Mouse (Mus musculus): ENCODE measurements around the gene Arfgap1. TPM values are rescaled to one million over a fixed set of nuclear protein-coding genes. Genes with fewer than 3 reads are reported as not detected.

Gene Arfgap1
- polyA plus RNA-seq, 1 experiment from 2014 or later, result 107 TPM

DNA sequence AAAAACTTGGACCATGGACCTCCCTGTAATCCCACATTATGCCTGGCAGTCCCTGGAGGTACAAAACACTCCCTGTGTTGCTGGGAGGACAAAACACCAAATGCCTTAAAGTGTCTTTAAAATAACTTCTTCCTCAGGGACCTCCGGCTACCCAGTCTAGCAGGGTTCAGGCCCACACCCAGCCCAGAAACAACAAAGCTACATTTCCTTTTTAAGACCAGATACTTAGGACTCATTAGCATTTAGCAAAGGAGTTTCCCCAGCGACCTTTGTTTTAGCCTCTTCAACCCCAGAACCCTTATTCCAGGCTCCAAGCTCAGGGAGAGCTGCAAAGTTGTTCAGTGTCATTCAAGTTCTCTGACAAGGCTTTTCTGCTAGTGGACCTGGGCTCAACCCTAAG lies 13.4 kb upstream of the Arfgap1 start:
- Histone ChIP-seq H3K4me1 (peaks cover 24% of the 10 kb centered on the region), H3K4me3 (peak overlapping the region; percentile 54), H3K27ac (peak overlapping the region; percentile 83), H3K4me2 (peak overlapping the region; percentile 61), H3K9ac (peak overlapping the region; percentile 50), H3K9me3 (no peaks in the 10 kb centered on the region), H3K27me3 (peaks cover 25% of the 10 kb centered on the region), H3K36me3 (no peaks in the 10 kb centered on the region)
- WGBS, result 14% methylated on average over 2 of the region's 2 CpGs
- no peak for ATAC-seq (ENCODE audit: borderline replicate concordance, extremely low read depth, low FRiP score, low TSS enrichment)

DNA sequence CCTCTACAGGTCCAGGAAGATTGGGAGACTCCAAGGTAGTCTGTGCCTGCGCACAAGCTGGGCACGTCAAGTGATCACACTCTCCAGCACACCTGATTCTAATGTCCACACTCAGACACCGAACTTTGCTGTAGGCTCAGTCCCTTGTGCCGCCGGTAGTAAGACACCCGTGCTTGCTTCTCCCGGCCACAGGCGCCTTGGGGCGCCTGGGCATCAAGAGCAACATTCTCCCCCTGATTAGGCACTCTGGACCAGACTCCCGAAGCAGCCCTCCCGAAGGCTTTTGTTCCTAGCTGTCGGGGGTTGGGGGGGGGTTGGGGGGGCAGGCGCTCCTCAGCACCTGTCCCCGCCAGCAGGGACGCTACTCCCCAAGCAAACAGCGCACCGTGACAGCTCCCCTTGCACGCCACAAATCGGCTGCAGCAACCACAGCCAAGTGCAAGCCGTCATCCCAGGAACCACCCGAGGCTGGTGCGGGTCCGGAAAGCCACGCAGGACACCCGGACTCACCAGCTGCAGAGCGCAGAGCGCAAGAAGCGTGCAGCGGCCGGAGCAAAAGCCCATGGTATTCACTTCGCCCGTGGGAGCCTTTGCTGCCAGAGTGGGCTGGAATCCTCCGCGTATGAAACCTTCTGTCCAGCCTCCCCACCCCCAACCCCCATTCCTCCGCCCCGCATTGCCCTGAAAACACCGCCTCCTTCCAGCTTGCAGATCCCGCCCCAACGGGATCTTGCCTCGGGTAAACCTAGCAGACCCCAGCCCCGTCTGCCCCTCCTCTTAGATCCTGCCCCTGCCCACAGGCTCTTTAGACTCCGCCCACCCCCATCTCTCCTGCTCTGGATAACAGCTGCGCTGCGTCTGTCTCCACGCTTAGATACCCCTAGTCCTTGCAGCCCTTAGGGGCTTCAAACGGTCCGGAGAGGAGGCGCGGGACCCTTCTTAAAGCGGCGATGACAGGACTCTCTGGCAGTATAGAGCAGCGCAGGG lies 12.7 kb upstream of the Arfgap1 start, which contains the start of gene Nkain4:
Gene Nkain4 (minus strand): TSS at position 639 of the 987 bp plus-strand sequence.
- Histone ChIP-seq H3K36me3 (no peaks in the 10 kb centered on the region), H3K27ac (peak within 1 kb of the TSS; percentile 83), H3K27me3 (peaks cover 25% of the 10 kb centered on the region), H3K9ac (peak within 1 kb of the TSS; percentile 50), H3K4me1 (peaks cover 26% of the 10 kb centered on the region), H3K4me2 (peak within 1 kb of the TSS; percentile 61), H3K9me3 (no peaks in the 10 kb centered on the region), H3K4me3 (peak within 1 kb of the TSS; percentile 54)
- WGBS, result 1% methylated on average over 52 of the region's 52 CpGs
- peak; percentile 96 for ATAC-seq (ENCODE audit: borderline replicate concordance, extremely low read depth, low FRiP score, low TSS enrichment)

DNA sequence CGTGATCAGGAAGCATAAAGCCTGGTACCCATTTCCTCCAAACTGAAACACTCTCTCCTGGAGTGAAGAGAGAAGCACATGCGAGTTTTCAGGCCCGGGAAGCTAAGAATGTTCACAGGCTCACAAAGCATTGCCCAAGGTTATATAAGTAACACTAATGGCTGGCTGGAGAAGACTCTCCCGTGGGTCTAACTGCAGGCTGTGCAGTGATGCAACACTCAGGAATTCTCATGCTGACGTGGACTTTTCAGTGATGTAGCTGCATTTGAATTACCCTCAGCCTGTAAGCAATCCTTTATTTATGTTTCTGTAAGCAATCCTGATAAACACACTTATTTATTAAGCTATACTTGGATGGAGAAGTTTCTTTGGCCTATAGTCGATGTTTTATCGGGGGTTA lies 7.4 kb upstream of the Arfgap1 start:
- Histone ChIP-seq H3K9me3 (no peaks in the 10 kb centered on the region), H3K4me3 (no peak overlapping the region), H3K36me3 (no peaks in the 10 kb centered on the region), H3K27me3 (peaks cover 20% of the 10 kb centered on the region), H3K4me2 (no peak overlapping the region), H3K27ac (peak overlapping the region; percentile 59), H3K4me1 (peaks cover 30% of the 10 kb centered on the region), H3K9ac (no peak overlapping the region)
- ATAC-seq (ENCODE audit: borderline replicate concordance, extremely low read depth, low FRiP score, low TSS enrichment), result no peak
- WGBS, result 48% methylated on average over 7 of the region's 7 CpGs

DNA sequence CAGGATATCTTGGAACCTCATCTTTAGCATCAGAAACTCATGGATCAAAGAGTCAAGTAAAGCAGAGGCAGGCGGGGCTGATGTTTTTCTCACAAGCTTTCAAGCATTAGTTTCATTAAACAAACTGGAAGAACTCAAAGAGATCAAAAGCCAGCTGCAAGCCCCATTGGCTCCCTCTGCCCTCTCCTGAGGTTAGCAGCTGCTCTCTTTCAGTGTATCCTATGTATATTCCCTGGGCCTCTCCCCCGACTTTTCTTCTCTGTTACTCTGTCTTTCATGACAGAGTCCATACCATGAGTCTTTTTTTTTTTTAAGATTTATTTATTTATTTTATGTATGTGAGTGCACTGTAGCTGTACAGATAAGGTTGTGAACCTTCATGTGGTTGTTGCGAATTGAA lies 6.8 kb upstream of the Arfgap1 start:
- H3K27ac ChIP-seq, result peak overlapping the region; percentile 59
- WGBS, result 24% methylated on average over 3 of the region's 3 CpGs
- H3K9me3 ChIP-seq, result no peaks in the 10 kb centered on the region
- no peak overlapping the region for H3K4me3 ChIP-seq
- H3K9ac ChIP-seq, result no peak overlapping the region
- peaks cover 14% of the 10 kb centered on the region for H3K27me3 ChIP-seq
- ATAC-seq (ENCODE audit: borderline replicate concordance, extremely low read depth, low FRiP score, low TSS enrichment), result peak; percentile 79
- H3K36me3 ChIP-seq, result no peaks in the 10 kb centered on the region
- no peak overlapping the region for H3K4me2 ChIP-seq
- H3K4me1 ChIP-seq, result peaks cover 25% of the 10 kb centered on the region

DNA sequence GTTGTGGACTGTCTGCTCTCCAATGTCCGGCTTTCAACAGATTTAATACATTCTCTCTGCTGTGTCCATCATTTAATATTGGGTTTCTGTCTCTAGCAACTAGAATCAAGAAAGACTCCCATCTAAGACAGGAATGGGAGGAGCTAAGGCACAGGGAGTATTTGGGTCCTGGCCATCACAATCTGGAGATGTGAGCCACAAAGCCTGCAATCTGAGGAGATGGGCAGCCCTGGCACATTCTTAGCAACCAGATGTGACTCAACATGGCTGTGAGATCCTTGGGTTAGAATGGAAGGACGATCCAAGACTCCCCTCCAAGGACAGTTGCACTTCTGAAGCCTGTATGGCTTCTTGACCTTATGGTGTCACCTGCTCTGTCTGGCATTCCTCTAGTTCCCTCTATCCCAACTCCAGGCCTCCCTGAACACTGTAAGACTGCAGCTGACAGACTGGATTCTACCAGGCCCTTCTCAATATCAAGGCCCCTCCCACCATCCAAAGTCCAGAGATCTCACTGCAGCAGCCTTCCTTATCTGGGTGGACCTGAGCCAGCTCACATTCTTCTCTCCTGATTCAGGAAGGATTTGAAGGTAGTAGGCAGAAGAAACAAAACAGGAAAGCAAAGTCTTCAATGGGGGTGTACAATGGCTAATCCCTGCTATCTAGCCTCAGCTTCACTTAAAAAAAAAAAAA lies 4.3 kb upstream of the Arfgap1 start:
- Histone ChIP-seq H3K4me3 (no peak overlapping the region), H3K27me3 (no peaks in the 10 kb centered on the region), H3K27ac (no peak overlapping the region), H3K9me3 (no peaks in the 10 kb centered on the region), H3K4me2 (no peak overlapping the region), H3K36me3 (no peaks in the 10 kb centered on the region), H3K9ac (no peak overlapping the region), H3K4me1 (peaks cover 26% of the 10 kb centered on the region)
- 50% methylated on average over 2 of the region's 2 CpGs for WGBS
- no peak for ATAC-seq (ENCODE audit: borderline replicate concordance, extremely low read depth, low FRiP score, low TSS enrichment)

DNA sequence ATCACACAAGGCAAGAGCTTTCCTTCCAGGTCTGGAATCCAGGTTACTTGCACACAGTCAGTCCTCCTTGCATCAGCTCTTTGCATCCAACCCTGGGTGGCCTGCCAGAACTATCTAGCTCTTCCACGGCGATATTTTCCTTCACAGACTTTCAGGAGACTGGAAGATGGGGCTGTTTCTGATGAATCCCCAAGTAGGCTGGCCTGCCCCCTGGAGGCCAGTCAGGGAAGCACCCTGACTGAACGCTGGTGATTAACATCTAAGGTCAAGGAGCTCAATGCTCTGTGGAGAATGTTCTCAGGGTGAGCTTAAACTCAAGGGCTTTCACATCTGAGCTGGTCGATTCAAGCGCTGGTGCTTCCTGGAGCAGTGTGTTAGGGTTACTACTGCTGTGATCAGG lies 3.1 kb upstream of the Arfgap1 start:
- H3K4me3 ChIP-seq, result no peak overlapping the region
- no peak for ATAC-seq (ENCODE audit: borderline replicate concordance, extremely low read depth, low FRiP score, low TSS enrichment)
- H3K9me3 ChIP-seq, result no peaks in the 10 kb centered on the region
- peaks cover 38% of the 10 kb centered on the region for H3K4me1 ChIP-seq
- H3K27ac ChIP-seq, result no peak overlapping the region
- H3K36me3 ChIP-seq, result no peaks in the 10 kb centered on the region
- 3% methylated on average over 5 of the region's 5 CpGs for WGBS
- no peaks in the 10 kb centered on the region for H3K27me3 ChIP-seq
- H3K4me2 ChIP-seq, result no peak overlapping the region
- H3K9ac ChIP-seq, result no peak overlapping the region

DNA sequence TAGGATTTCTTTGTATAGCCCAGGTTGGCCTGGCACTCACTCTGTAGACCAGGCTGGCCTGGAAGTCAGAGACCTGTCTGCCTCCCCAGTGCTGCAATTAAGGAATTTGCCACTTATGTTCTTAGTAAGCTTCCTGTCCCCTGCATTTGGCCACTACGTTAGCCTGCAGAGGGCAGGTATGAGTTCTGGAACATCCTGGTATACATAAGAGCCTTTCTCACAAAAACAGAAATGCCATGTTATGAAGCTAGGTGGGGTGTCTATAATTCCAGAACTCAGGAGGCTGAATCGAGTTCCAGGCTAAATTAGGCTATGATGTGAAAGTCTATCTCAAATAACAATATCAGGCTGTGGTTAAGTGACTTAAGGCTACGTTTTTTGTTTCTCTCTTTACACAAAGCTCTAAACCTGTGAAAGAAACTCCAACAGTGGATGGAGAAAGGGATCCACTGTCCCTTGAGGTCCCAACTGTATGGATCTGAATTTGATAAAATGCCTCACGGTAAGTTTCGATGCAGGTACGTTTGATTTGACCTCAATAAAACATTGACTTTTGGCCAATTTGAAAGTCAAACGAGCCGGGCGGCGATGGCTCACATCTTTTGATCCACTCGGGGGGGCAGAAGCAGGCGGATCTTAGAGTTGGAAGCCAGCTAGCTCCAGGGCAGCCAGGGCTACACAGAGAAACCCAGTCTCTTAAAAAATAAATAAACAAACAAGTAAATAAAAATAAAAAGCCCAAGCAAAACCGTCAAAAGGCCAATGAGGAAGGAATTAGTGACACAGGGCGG lies 738 bp upstream of the Arfgap1 start:
- Histone ChIP-seq H3K36me3 (peaks cover 17% of the 10 kb centered on the region), H3K9me3 (no peaks in the 10 kb centered on the region), H3K4me1 (peaks cover 35% of the 10 kb centered on the region), H3K27ac (peak overlapping the region; percentile 84), H3K9ac (peak overlapping the region; percentile 92), H3K4me2 (peak overlapping the region; percentile 64), H3K27me3 (no peaks in the 10 kb centered on the region), H3K4me3 (peak overlapping the region; percentile 87)
- peak; percentile 15; the same call in 1 of the 2 replicates for ATAC-seq (ENCODE audit: borderline replicate concordance, extremely low read depth, low FRiP score, low TSS enrichment)
- 10% methylated on average over 14 of the region's 14 CpGs for WGBS

DNA sequence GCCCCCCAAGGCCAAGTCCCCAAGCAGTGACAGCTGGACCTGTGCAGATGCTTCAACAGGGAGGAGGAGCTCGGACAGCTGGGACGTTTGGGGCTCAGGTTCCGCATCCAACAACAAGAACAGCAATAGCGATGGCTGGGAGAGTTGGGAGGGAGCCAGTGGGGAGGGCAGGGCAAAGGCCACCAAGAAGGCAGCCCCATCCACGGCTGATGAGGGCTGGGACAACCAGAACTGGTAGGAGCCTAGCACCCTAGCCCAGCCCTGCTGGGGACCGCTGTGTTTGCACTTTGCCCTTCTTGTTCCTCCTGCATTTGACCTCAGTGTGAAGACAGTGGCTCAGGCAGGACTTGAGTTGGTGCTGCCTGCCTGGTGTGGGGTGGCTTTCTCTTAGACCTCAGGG lies 14.1 kb downstream of the Arfgap1 start:
- Histone ChIP-seq H3K4me3 (no peak overlapping the region), H3K36me3 (peaks cover 66% of the 10 kb centered on the region)
- WGBS, result 73% methylated on average over 6 of the region's 6 CpGs

DNA sequence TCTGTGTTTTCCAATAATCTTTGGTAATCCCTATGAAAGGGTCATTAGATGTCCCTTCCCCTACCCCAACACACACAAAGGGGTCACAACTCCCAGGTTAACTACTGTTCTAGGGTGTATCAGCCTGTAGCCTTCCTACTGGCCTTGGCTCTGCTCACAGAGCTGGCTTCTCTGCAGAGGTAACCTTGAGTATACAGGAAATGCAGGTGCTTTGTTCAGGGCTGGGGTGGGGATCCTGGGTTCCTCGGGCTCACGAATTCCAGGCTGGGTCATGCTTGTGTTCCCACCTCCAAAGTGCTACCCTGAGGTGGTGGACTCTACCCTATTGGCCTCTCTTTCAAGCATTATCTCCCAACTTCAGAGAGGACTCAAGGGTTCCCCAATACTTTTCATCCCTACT lies 18.6 kb downstream of the Arfgap1 start:
- WGBS, result 74% methylated on average over 2 of the region's 2 CpGs
- no peak for ATAC-seq (ENCODE audit: borderline replicate concordance, extremely low read depth, low FRiP score, low TSS enrichment)
- Histone ChIP-seq H3K9ac (no peak overlapping the region), H3K4me1 (no peaks in the 10 kb centered on the region), H3K4me3 (no peak overlapping the region), H3K36me3 (peaks cover 22% of the 10 kb centered on the region), H3K27me3 (no peaks in the 10 kb centered on the region), H3K4me2 (no peak overlapping the region), H3K9me3 (no peaks in the 10 kb centered on the region), H3K27ac (no peak overlapping the region)

More for the DNA sequence above, 14.1 kb downstream of the Arfgap1 start:
- ATAC-seq (ENCODE audit: borderline replicate concordance, extremely low read depth, low FRiP score, low TSS enrichment), result no peak
- no peaks in the 10 kb centered on the region for H3K9me3 ChIP-seq
- H3K4me2 ChIP-seq, result no peak overlapping the region
- no peak overlapping the region for H3K27ac ChIP-seq
- no peak overlapping the region for H3K9ac ChIP-seq
- no peaks in the 10 kb centered on the region for H3K4me1 ChIP-seq
- H3K27me3 ChIP-seq, result no peaks in the 10 kb centered on the region

DNA sequence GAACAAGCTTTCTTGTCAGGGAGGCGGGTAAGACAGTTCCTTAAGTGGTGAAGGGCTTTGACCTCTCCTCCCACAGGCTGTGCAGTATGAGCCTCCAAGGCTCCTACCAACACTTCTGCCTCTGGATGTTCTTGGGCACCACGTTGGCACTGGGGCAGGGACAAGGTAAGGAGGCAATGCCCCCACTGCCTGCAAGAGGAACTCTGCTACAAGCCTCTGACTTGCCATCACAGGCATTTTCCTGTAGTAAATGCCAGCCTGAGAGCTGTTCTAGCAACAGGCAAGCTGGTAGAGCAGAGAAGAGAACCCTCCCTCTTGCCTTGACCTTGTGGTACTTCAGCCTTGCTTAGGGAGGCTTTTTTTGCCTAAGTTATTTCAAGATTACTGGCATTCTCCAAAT lies 19.4 kb downstream of the Arfgap1 start, which contains the start of gene Col20a1:
Gene Col20a1 (plus strand): TSS at position 87 of the 400 bp plus-strand sequence.
- H3K4me1 ChIP-seq, result no peaks in the 10 kb centered on the region
- no peak for ATAC-seq (ENCODE audit: borderline replicate concordance, extremely low read depth, low FRiP score, low TSS enrichment)
- no peaks in the 10 kb centered on the region for H3K9me3 ChIP-seq
- no peak within 1 kb of the TSS for H3K9ac ChIP-seq
- H3K4me3 ChIP-seq, result no peak within 1 kb of the TSS
- H3K4me2 ChIP-seq, result no peak within 1 kb of the TSS
- WGBS, result 59% methylated on average over 2 of the region's 2 CpGs
- H3K27ac ChIP-seq, result no peak within 1 kb of the TSS
- H3K36me3 ChIP-seq, result peaks cover 14% of the 10 kb centered on the region
- no peaks in the 10 kb centered on the region for H3K27me3 ChIP-seq

DNA sequence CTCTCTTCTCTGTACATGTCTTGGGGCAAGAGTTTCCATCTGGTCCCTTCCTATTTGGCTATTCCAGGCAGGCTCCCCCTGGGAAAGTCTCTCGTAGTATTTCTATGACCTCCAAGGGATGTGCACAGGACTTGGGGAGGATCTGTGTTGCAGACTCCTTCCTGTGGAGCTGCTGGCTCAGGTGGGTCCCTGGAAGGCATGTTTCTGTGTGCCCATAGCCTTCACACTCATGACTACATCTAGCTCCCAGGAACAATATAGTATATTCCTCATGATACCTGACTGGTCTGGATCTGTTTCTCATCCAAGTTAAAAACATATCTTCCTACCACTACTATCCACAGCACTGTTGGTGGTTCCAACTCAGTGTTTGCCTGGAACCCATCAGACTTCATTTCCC lies 20.0 kb downstream of the Arfgap1 start:
- Histone ChIP-seq H3K27me3 (no peaks in the 10 kb centered on the region), H3K4me3 (no peak overlapping the region), H3K27ac (no peak overlapping the region), H3K36me3 (peaks cover 9% of the 10 kb centered on the region), H3K4me2 (no peak overlapping the region), H3K4me1 (no peaks in the 10 kb centered on the region), H3K9ac (no peak overlapping the region), H3K9me3 (no peaks in the 10 kb centered on the region)
- no peak for ATAC-seq (ENCODE audit: borderline replicate concordance, extremely low read depth, low FRiP score, low TSS enrichment)
- 75% methylated on average over 1 of the region's 1 CpGs for WGBS

All from lung, embryonic 15.5 days (tissue).